8 mouse cellular contexts compared by ENCODE assay signal in genomic region chr16:52451786-52452476, GRCm38 (mm10). TPM values are rescaled to one million over a fixed set of nuclear protein-coding genes. Genes with fewer than 3 reads are reported as not detected.
DNase-seq lines count a peak whose midpoint lies in the region; ATAC-seq and TF ChIP-seq lines count a peak whose summit lies in the region.

No protein-coding gene starts in this region.

- H3K27me3 ChIP-seq in limb, embryonic 13.5 days = no peaks in the 10 kb centered on the region
- no peaks in the 10 kb centered on the region for H3K27me3 ChIP-seq in myocyte (ENCODE audit: control insufficient read depth, insufficient read depth, insufficient read length)

- H3K4me2 ChIP-seq in limb, embryonic 13.5 days (replicated peaks) = peak overlapping the region; percentile 85
- H3K4me2 ChIP-seq in myocyte (ENCODE audit: low read depth) = peak overlapping the region; percentile 91

- no peak for TF ChIP-seq CTCF in gastrocnemius, adult 2 months (IDR thresholded peaks at IDR 0.05)

- peak overlapping the region; percentile 74 for H3K9ac ChIP-seq in limb, embryonic 13.5 days

- TF ChIP-seq POLR2A in myocyte (IDR thresholded peaks at IDR 0.05; ENCODE audit: insufficient read length, low read depth) = no peak

- no peaks in the 10 kb centered on the region for H3K9me3 ChIP-seq in limb, embryonic 13.5 days

- peak overlapping the region; percentile 20 for H3ac ChIP-seq in myocyte (ENCODE audit: control insufficient read depth, insufficient read length)

- H3K36me3 ChIP-seq in limb, embryonic 13.5 days = no peaks in the 10 kb centered on the region
- H3K36me3 ChIP-seq in myocyte (ENCODE audit: control insufficient read depth, insufficient read depth) = no peaks in the 10 kb centered on the region

- no peak overlapping the region for H3K27ac ChIP-seq in gastrocnemius, adult 2 months
- H3K27ac ChIP-seq in brown adipose tissue, adult 24 weeks (replicated peaks; ENCODE audit: low read depth, low read length) = no peak overlapping the region
- no peak overlapping the region for H3K27ac ChIP-seq in limb, embryonic 13.5 days

- peaks cover 29% of the 10 kb centered on the region for H3K79me2 ChIP-seq in myocyte (ENCODE audit: control insufficient read depth, insufficient read depth)

- peak overlapping the region; percentile 81 for H3K4me3 ChIP-seq in gastrocnemius, adult 2 months
- H3K4me3 ChIP-seq in brown adipose tissue, adult 24 weeks (ENCODE audit: insufficient read depth, low read depth, low read length) = peak overlapping the region; percentile 67
- peak overlapping the region; percentile 68 for H3K4me3 ChIP-seq in limb, embryonic 13.5 days
- peak overlapping the region; percentile 77 for H3K4me3 ChIP-seq in myocyte

- intact Hi-C loops in gastrocnemius, adult 2 months (cut with DNase I) = no loop called here
- intact Hi-C loops in heart, postnatal 10 days (cut with DNase I) = loop anchor here (2.0 to 5.0 kb wide), 3 partner anchors 141 to 815 kb away; no protein-coding TSS in a partner anchor

- H3K4me1 ChIP-seq in brown adipose tissue, adult 24 weeks (ENCODE audit: control insufficient read depth, insufficient read depth, insufficient read length, low read length) = peaks cover 7% of the 10 kb centered on the region; the same call in 1 of the 2 replicates
- peaks cover 17% of the 10 kb centered on the region for H3K4me1 ChIP-seq in limb, embryonic 13.5 days

- ATAC-seq in limb, embryonic 13.5 days (ENCODE audit: low FRiP score, low read depth) = no peak

- WGBS in limb, embryonic 13.5 days = under 1% methylated on average over 23 of the region's 23 CpGs

- DNase-seq in gastrocnemius, adult 2 months = peak; percentile 13
- DNase-seq in gastrocnemius, postnatal 25 days = no peak
- DNase-seq in 416B (ENCODE audit: low read depth) = peak; percentile 44
- peak; percentile 3 to 20 for DNase-seq in heart, postnatal 10 days
- no peak for DNase-seq in frontal cortex, postnatal 14 days (ENCODE audit: low spot score in 2 of 2)

TF ChIP-seq in myocyte, 11 proteins besides CTCF, POLR2A, EP300 and RAD21:
- TF ChIP-seq MAX (IDR thresholded peaks at IDR 0.05; ENCODE audit: low read depth) (no peak), TCF3 (IDR thresholded peaks at IDR 0.05; ENCODE audit: insufficient read length, low read depth) (no peak), TCF12 (IDR thresholded peaks at IDR 0.05; ENCODE audit: insufficient read depth, poor library complexity, severe bottlenecking) (no peak), POLR2AphosphoS2 (IDR thresholded peaks at IDR 0.05; ENCODE audit: insufficient read length, low read depth) (no peak), E2F4 (IDR thresholded peaks at IDR 0.05; ENCODE audit: insufficient read depth) (no peak)

RNA-seq across cellular contexts. Expression of gene Alcam, which starts 1.9 kb away (rescaled TPM):
- under 1 TPM; 0.31 to 0.59 TPM for total RNA-seq in gastrocnemius, adult 2 months (2021)
- 1 to 10 TPM in 1 of 2 experiments, under 1 TPM in 1; 0.97 to 2.4 TPM for total RNA-seq in gastrocnemius, postnatal 25 days (2021)
- 1.3 and 2.3 TPM in 2 replicates for polyA plus RNA-seq in brown adipose tissue, adult 24 weeks (2012; ENCODE audit: insufficient read depth, insufficient read length, missing spikeins)
- 1 to 10 TPM; 5.2 to 5.3 TPM for total RNA-seq in heart, postnatal 10 days (2021)
- polyA plus RNA-seq in limb, embryonic 13.5 days (2015; fragmentation: Nextera tagmentation; extraction: Ambion mirVana) = 28.5 and 32.3 TPM in 2 replicates
- 13.1 TPM for polyA plus RNA-seq in myocyte (2012; fragmentation: generic; extraction: Trizol)

Comparison
In these comparisons a context has a peak if more than half of its experiments do, and no peak if none do; other contexts are left out.
1. DNase-seq: peak in gastrocnemius, adult 2 months (single experiment), 416B (single experiment) and heart, postnatal 10 days (2 of 2); none in gastrocnemius, postnatal 25 days (single experiment) and frontal cortex, postnatal 14 days (0 of 2).
2. Peak in every context shown above with its lines, with median percentiles within 50 percentile points of each other: H3K4me3 ChIP-seq.